In genomic region chr9:21592703-21593121, GRCm38 (mm10) we compare ENCODE assay signal across 8 mouse cellular contexts. TPM values are rescaled to one million over a fixed set of nuclear protein-coding genes. Genes with fewer than 3 reads are reported as not detected.
A peak's percentile ranks its signal among the peaks of the same experiment; 100 is the strongest.
DNase-seq lines count a peak whose midpoint lies in the region; ATAC-seq and TF ChIP-seq lines count a peak whose summit lies in the region.

Gene Timm29 (plus strand): TSS chr9:21592722.
Gene Yipf2 (minus strand): TSS chr9:21592828.

- no peak for TF ChIP-seq EP300 in heart, postnatal 0 days (IDR thresholded peaks at IDR 0.05; ENCODE audit: low read depth)

- peak within 1 kb of the TSS; percentile 98 for H3K4me2 ChIP-seq in forebrain, embryonic 12.5 days
- H3K4me2 ChIP-seq in heart, postnatal 0 days (ENCODE audit: low read depth, low read length), result peak within 1 kb of the TSS; percentile 84
- H3K4me2 ChIP-seq in liver, embryonic 16.5 days (ENCODE audit: low read depth, low read length), result peak within 1 kb of the TSS; percentile 97
- peak within 1 kb of the TSS; percentile 98 for H3K4me2 ChIP-seq in neural tube, embryonic 13.5 days

- no peak for TF ChIP-seq CTCF in E14TG2a.4 (conservative IDR thresholded peaks at IDR 0.05; ENCODE audit: low read length)
- no peak for TF ChIP-seq CTCF in heart, postnatal 0 days (IDR thresholded peaks at IDR 0.05; ENCODE audit: low read depth)
- 0 out of 2 replicates have a peak, but pooled peaks have one; percentile 11 for TF ChIP-seq CTCF in testis, adult 2 months (IDR thresholded peaks at IDR 0.05; ENCODE audit: control insufficient read depth, insufficient read depth, insufficient replicate concordance, low read depth, low read length)

- ATAC-seq in forebrain, embryonic 12.5 days (ENCODE audit: low FRiP score), result peak; percentile 90
- peak; percentile 93 for ATAC-seq in heart, postnatal 0 days (ENCODE audit: insufficient read depth, low read depth)
- peak; percentile 85 for ATAC-seq in liver, embryonic 16.5 days (ENCODE audit: low read depth)
- peak; percentile 93 for ATAC-seq in neural tube, embryonic 13.5 days (ENCODE audit: low read depth)

- WGBS in forebrain, embryonic 12.5 days, result 0% methylated on average over 30 of the region's 30 CpGs
- under 1% methylated on average over 30 of the region's 30 CpGs for WGBS in heart, postnatal 0 days
- under 1% methylated on average over 30 of the region's 30 CpGs for WGBS in liver, embryonic 16.5 days (ENCODE audit: insufficient replicate concordance)
- under 1% methylated on average over 30 of the region's 30 CpGs for WGBS in neural tube, embryonic 13.5 days

- peak within 1 kb of the TSS; percentile 93 for H3K9ac ChIP-seq in forebrain, embryonic 12.5 days
- H3K9ac ChIP-seq in heart, postnatal 0 days (replicated peaks; ENCODE audit: low read depth, low read length), result peak within 1 kb of the TSS; percentile 75
- H3K9ac ChIP-seq in liver, embryonic 16.5 days (ENCODE audit: low read depth, low read length), result peak within 1 kb of the TSS; percentile 91
- H3K9ac ChIP-seq in neural tube, embryonic 13.5 days, result peak within 1 kb of the TSS; percentile 90

- peak within 1 kb of the TSS; percentile 91 for H3K27ac ChIP-seq in forebrain, embryonic 12.5 days
- H3K27ac ChIP-seq in heart, postnatal 0 days (ENCODE audit: low read depth), result peak within 1 kb of the TSS; percentile 89
- H3K27ac ChIP-seq in liver, embryonic 16.5 days (ENCODE audit: low read length), result peak within 1 kb of the TSS; percentile 87
- H3K27ac ChIP-seq in neural tube, embryonic 13.5 days (replicated peaks), result peak within 1 kb of the TSS; percentile 91
- peak within 1 kb of the TSS; percentile 95 for H3K27ac ChIP-seq in testis, adult 2 months (ENCODE audit: control insufficient read depth, insufficient read depth, low read depth, low read length)

- TF ChIP-seq POLR2A in testis, adult 2 months (IDR thresholded peaks at IDR 0.05; ENCODE audit: control insufficient read depth, low read depth, low read length), result peak; percentile 54; the same call in 1 of the 2 replicates

- peak; percentile 96 for DNase-seq in c-Kit-positive CD71-positive TER-119-positive erythroid progenitor cells, embryonic 14.5 days (ENCODE audit: low spot score)
- DNase-seq in heart, postnatal 0 days (ENCODE audit: low spot score), result peak; percentile 97
- peak; percentile 87 to 92 for DNase-seq in kidney, postnatal 4 days

- no peaks in the 10 kb centered on the region for H3K27me3 ChIP-seq in E14TG2a.4 (ENCODE audit: insufficient read depth, low read length)
- H3K27me3 ChIP-seq in forebrain, embryonic 12.5 days, result no peaks in the 10 kb centered on the region
- H3K27me3 ChIP-seq in heart, postnatal 0 days (ENCODE audit: control insufficient read depth, insufficient read depth, low read length), result no peaks in the 10 kb centered on the region
- H3K27me3 ChIP-seq in liver, embryonic 16.5 days (ENCODE audit: control insufficient read depth, insufficient read depth, low read depth, low read length), result no peaks in the 10 kb centered on the region
- H3K27me3 ChIP-seq in neural tube, embryonic 13.5 days, result no peaks in the 10 kb centered on the region
- H3K27me3 ChIP-seq in testis, adult 2 months (ENCODE audit: control insufficient read depth, insufficient read depth, low read length), result no peaks in the 10 kb centered on the region

- peaks cover 60% of the 10 kb centered on the region for H3K4me1 ChIP-seq in E14TG2a.4 (replicated peaks; ENCODE audit: low read depth, low read length)
- peaks cover 38% of the 10 kb centered on the region for H3K4me1 ChIP-seq in forebrain, embryonic 12.5 days
- peaks cover 15% of the 10 kb centered on the region for H3K4me1 ChIP-seq in heart, postnatal 0 days (ENCODE audit: control insufficient read depth, insufficient read depth)
- H3K4me1 ChIP-seq in liver, embryonic 16.5 days (ENCODE audit: control insufficient read depth, low read depth, low read length), result peaks cover 24% of the 10 kb centered on the region
- peaks cover 39% of the 10 kb centered on the region for H3K4me1 ChIP-seq in neural tube, embryonic 13.5 days (replicated peaks)
- H3K4me1 ChIP-seq in testis, adult 2 months (ENCODE audit: control insufficient read depth, insufficient read depth, low read length), result peaks cover 9% of the 10 kb centered on the region

- peaks cover 75% of the 10 kb centered on the region for H3K36me3 ChIP-seq in E14TG2a.4 (ENCODE audit: insufficient read depth, low read length)
- H3K36me3 ChIP-seq in forebrain, embryonic 12.5 days (replicated peaks), result peaks cover 39% of the 10 kb centered on the region
- peaks cover 43% of the 10 kb centered on the region for H3K36me3 ChIP-seq in heart, postnatal 0 days (replicated peaks; ENCODE audit: control insufficient read depth, insufficient read depth, low read length)
- peaks cover 19% of the 10 kb centered on the region for H3K36me3 ChIP-seq in liver, embryonic 16.5 days (ENCODE audit: control insufficient read depth, insufficient read depth)
- peaks cover 59% of the 10 kb centered on the region for H3K36me3 ChIP-seq in neural tube, embryonic 13.5 days
- peaks cover 4% of the 10 kb centered on the region for H3K36me3 ChIP-seq in testis, adult 2 months (ENCODE audit: control insufficient read depth, insufficient read depth, low read length)

- H3K4me3 ChIP-seq in E14TG2a.4 (replicated peaks; ENCODE audit: low read length), result peak within 1 kb of the TSS; percentile 97
- peak within 1 kb of the TSS; percentile 100 for H3K4me3 ChIP-seq in forebrain, embryonic 12.5 days (replicated peaks)
- peak within 1 kb of the TSS; percentile 92 for H3K4me3 ChIP-seq in heart, postnatal 0 days (ENCODE audit: low read depth, low read length)
- peak within 1 kb of the TSS; percentile 93 for H3K4me3 ChIP-seq in liver, embryonic 16.5 days (ENCODE audit: low read depth, low read length)
- peak within 1 kb of the TSS; percentile 99 for H3K4me3 ChIP-seq in neural tube, embryonic 13.5 days
- peak within 1 kb of the TSS; percentile 98 for H3K4me3 ChIP-seq in testis, adult 2 months (ENCODE audit: control insufficient read depth, low read depth, low read length)

- H3K9me3 ChIP-seq in E14TG2a.4 (ENCODE audit: low read length), result no peaks in the 10 kb centered on the region
- no peaks in the 10 kb centered on the region for H3K9me3 ChIP-seq in forebrain, embryonic 12.5 days
- H3K9me3 ChIP-seq in heart, postnatal 0 days (replicated peaks; ENCODE audit: control insufficient read depth, low read length), result no peaks in the 10 kb centered on the region
- H3K9me3 ChIP-seq in liver, embryonic 16.5 days (replicated peaks; ENCODE audit: control insufficient read depth, low read length), result no peaks in the 10 kb centered on the region
- H3K9me3 ChIP-seq in neural tube, embryonic 13.5 days, result no peaks in the 10 kb centered on the region

RNA-seq across cellular contexts. Expression of gene Timm29, which starts in this region (rescaled TPM):
- 54.5 and 55.9 TPM in 2 replicates for polyA plus RNA-seq in forebrain, embryonic 12.5 days (2016; fragmentation: Nextera tagmentation; extraction: Ambion mirVana)
- total RNA-seq in heart, postnatal 0 days (2014; rRNA removed; ENCODE audit: low replicate concordance), result 33.4 and 44.6 TPM in 2 replicates
- 23.2 and 23.7 TPM in 2 replicates for polyA plus RNA-seq in heart, postnatal 0 days (2015; fragmentation: Nextera tagmentation; extraction: Ambion mirVana)
- 13.9 and 14.1 TPM in 2 replicates for polyA plus RNA-seq in liver, embryonic 16.5 days (2015; fragmentation: Nextera tagmentation; extraction: Ambion mirVana)
- 54.6 and 58.4 TPM in 2 replicates for polyA plus RNA-seq in neural tube, embryonic 13.5 days (2015; fragmentation: Nextera tagmentation; extraction: Ambion mirVana)
- 16.5 and 17.0 TPM in 2 replicates for polyA plus RNA-seq in testis, adult 2 months (2012; rRNA removed)

RNA-seq across cellular contexts. Expression of gene Yipf2, which starts in this region (rescaled TPM):
- 17.3 TPM in 2 replicates for polyA plus RNA-seq in forebrain, embryonic 12.5 days (2016; fragmentation: Nextera tagmentation; extraction: Ambion mirVana)
- total RNA-seq in heart, postnatal 0 days (2014; rRNA removed; ENCODE audit: low replicate concordance), result 12.3 and 17.6 TPM in 2 replicates
- 9.1 and 11.9 TPM in 2 replicates for polyA plus RNA-seq in heart, postnatal 0 days (2015; fragmentation: Nextera tagmentation; extraction: Ambion mirVana)
- 11.5 and 12.5 TPM in 2 replicates for polyA plus RNA-seq in liver, embryonic 16.5 days (2015; fragmentation: Nextera tagmentation; extraction: Ambion mirVana)
- polyA plus RNA-seq in neural tube, embryonic 13.5 days (2015; fragmentation: Nextera tagmentation; extraction: Ambion mirVana), result 22.7 and 23.5 TPM in 2 replicates
- 33.8 and 35.6 TPM in 2 replicates for polyA plus RNA-seq in testis, adult 2 months (2012; rRNA removed)

Comparison
In these comparisons a context has a peak if more than half of its experiments do, and no peak if none do; other contexts are left out.
1. Peak in every context shown above with its lines: DNase-seq, ATAC-seq, H3K4me3 ChIP-seq and H3K27ac ChIP-seq.